Mouse (Mus musculus) midbrain, postnatal 0 days (tissue): ENCODE measurements around the gene Il27ra. TPM values are rescaled to one million over a fixed set of nuclear protein-coding genes. Genes with fewer than 3 reads are reported as not detected.

Experiments used
- ATAC-seq: fragments of 200-750 bp; cut with Nextera tagmentation; 2 replicates; pipeline ENCODE4 v1.8.0; 2017; ENCODE audit warnings: moderate number of reproducible peaks, mild to moderate bottlenecking, moderate TSS enrichment, moderate library complexity; ENCODE audit not compliant: low FRiP score
- DNase-seq: peaks from one replicate; pipeline ENCODE4 v3.0.0-alpha.2; 2015; ENCODE audit warnings: low spot score
- H3K27ac ChIP-seq: fragments of 300-500 bp; sonication (generic); 2 replicates; pipeline ENCODE4 v1.5.1; 2014; ENCODE audit warnings: low read depth, mild to moderate bottlenecking, low read length, mixed read lengths
- H3K27me3 ChIP-seq: fragments of 300-500 bp; sonication (generic); 2 replicates; pipeline ENCODE4 v1.6.1; 2014; ENCODE audit warnings: low read length, control low read depth, mixed read lengths; ENCODE audit not compliant: insufficient read depth
- H3K36me3 ChIP-seq: fragments of 300-500 bp; sonication (generic); 2 replicates; pipeline ENCODE4 v1.6.1; 2014; ENCODE audit warnings: low read length, control low read depth, mixed read lengths; ENCODE audit not compliant: insufficient read depth
- H3K4me1 ChIP-seq: fragments of 300-500 bp; sonication (generic); 2 replicates; pipeline ENCODE4 v1.6.1; 2014; ENCODE audit warnings: mild to moderate bottlenecking, control low read depth, antibody characterized with exemption, low read length, mixed read lengths; ENCODE audit not compliant: insufficient read depth
- H3K4me2 ChIP-seq: fragments of 300-500 bp; sonication (generic); 2 replicates; pipeline ENCODE4 v1.6.1; 2014; ENCODE audit warnings: low read depth, mild to moderate bottlenecking, low read length, mixed read lengths; ENCODE audit not compliant: poor library complexity, severe bottlenecking
- H3K4me3 ChIP-seq: fragments of 300-500 bp; sonication (generic); 2 replicates; pipeline ENCODE4 v1.5.1; 2014; ENCODE audit warnings: low read depth, mild to moderate bottlenecking, low read length, moderate library complexity
- H3K9ac ChIP-seq: fragments of 300-500 bp; sonication (generic); replicated peaks from 2 replicates; pipeline ENCODE4 v1.6.1; 2014; ENCODE audit warnings: mild to moderate bottlenecking, low read length, moderate library complexity, mixed read lengths; ENCODE audit not compliant: poor library complexity, severe bottlenecking
- H3K9me3 ChIP-seq: fragments of 300-500 bp; sonication (generic); 2 replicates; pipeline ENCODE4 v1.6.1; 2016; ENCODE audit warnings: low read length, control low read depth
- CTCF ChIP-seq: IDR thresholded peaks from 2 replicates; pipeline ENCODE4 v1.5.1; 2016; ENCODE audit warnings: antibody characterized with exemption, mild to moderate bottlenecking
- WGBS: fragments of 180-500 bp; shearing (Covaris S2); extraction: QIAGEN DNeasy Blood & Tissue Kit; methylation state at CpG from one replicate; pipeline ENCODE4 v1.1.7; 2014; 5-methylcytosine and 5-hydroxymethylcytosine counted together
- polyA plus RNA-seq: library from polyadenylated mRNA; unstranded; fragments of >200 nt; fragmentation: Nextera tagmentation; extraction: Ambion mirVana; gene quantifications from 2 replicates; pipeline ENCODE4 v1.2.1, GENCODE M21; 2015
- total RNA-seq: library from RNA; depleted of rRNA; stranded (reverse); fragments of >200 nt; gene quantifications from 2 replicates; pipeline ENCODE4 v1.2.3, GENCODE M21; 2014

Gene Il27ra
- total and polyA plus RNA-seq, 2 experiments from 2014 or later = 0.21 to 0.71 TPM

GRCm38 (mm10) chr8:84072321-84072720, 29.9 kb upstream of the Il27ra start:
- no peak overlapping the region for H3K9ac ChIP-seq
- peaks cover 26% of the 10 kb centered on the region for H3K36me3 ChIP-seq
- WGBS = 91% methylated on average over 10 of the region's 10 CpGs
- ATAC-seq (no peak), DNase-seq (no peak)
- H3K4me1 ChIP-seq = peaks cover 16% of the 10 kb centered on the region
- no peaks in the 10 kb centered on the region for H3K9me3 ChIP-seq
- H3K27ac ChIP-seq = 0 out of 2 replicates have a peak overlapping the region, but pooled peaks have one; percentile 33
- no peaks in the 10 kb centered on the region for H3K27me3 ChIP-seq
- H3K4me2 ChIP-seq = no peak overlapping the region
- no peak overlapping the region for H3K4me3 ChIP-seq
- no peak for TF ChIP-seq CTCF

- Histone ChIP-seq H3K27me3 (no peaks in the 10 kb centered on the region), H3K4me2 (no peak overlapping the region), H3K4me1 (peaks cover 16% of the 10 kb centered on the region), H3K27ac (no peak overlapping the region), H3K4me3 (no peak overlapping the region), H3K9ac (no peak overlapping the region), H3K36me3 (peaks cover 25% of the 10 kb centered on the region), H3K9me3 (no peaks in the 10 kb centered on the region)
- 73% methylated on average over 3 of the region's 3 CpGs for WGBS
- TF ChIP-seq CTCF = no peak
- no peak for DNase-seq
- ATAC-seq = no peak
These were observed 29.5 kb upstream of the Il27ra start for GRCm38 (mm10) chr8:84071921-84072320.

GRCm38 (mm10) chr8:84070667-84071066, 28.3 kb upstream of the Il27ra start:
- 71% methylated on average over 2 of the region's 2 CpGs for WGBS
- no peak for TF ChIP-seq CTCF
- H3K4me1 ChIP-seq = peaks cover 16% of the 10 kb centered on the region

GRCm38 (mm10) chr8:84070241-84070640, 27.9 kb upstream of the Il27ra start:
- Histone ChIP-seq H3K9ac (0 out of 2 replicates have a peak overlapping the region, but pooled peaks have one; percentile 29), H3K27me3 (no peaks in the 10 kb centered on the region)

More at GRCm38 (mm10) chr8:84070667-84071066, 28.3 kb upstream of the Il27ra start:
- H3K9me3 ChIP-seq = no peaks in the 10 kb centered on the region
- no peak overlapping the region for H3K4me3 ChIP-seq
- no peak overlapping the region for H3K9ac ChIP-seq
- no peaks in the 10 kb centered on the region for H3K27me3 ChIP-seq
- ATAC-seq (no peak), DNase-seq (peak; percentile 15)
- peak overlapping the region; percentile 43; the same call in 1 of the 2 replicates for H3K27ac ChIP-seq
- no peak overlapping the region for H3K4me2 ChIP-seq
- H3K36me3 ChIP-seq = peaks cover 14% of the 10 kb centered on the region

DNA sequence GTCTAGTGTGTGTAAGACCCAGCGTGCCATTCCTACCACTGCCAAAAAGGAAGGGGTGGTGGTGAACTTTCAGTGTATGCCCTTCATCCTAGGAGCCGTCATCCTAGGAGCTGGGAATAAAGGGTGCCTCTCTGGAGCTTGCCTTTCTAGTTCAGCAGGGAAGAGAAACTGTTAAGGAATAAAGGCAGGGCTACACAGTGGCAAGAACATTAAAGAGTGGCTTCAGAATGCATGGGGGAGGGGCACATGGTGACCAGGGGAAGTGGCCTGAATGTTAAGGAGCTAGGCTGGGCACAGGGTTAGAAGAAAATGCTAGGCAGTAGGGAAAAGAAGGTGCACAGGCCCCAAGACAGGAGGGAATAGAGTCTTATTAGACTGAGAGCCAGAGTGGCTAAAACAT, 27.4 kb upstream of the Il27ra start:
- Histone ChIP-seq H3K9ac (0 out of 2 replicates have a peak overlapping the region, but pooled peaks have one; percentile 29), H3K27ac (peak overlapping the region; percentile 43; the same call in 1 of the 2 replicates), H3K27me3 (no peaks in the 10 kb centered on the region), H3K4me3 (no peak overlapping the region), H3K4me2 (no peak overlapping the region), H3K36me3 (peaks cover 7% of the 10 kb centered on the region), H3K4me1 (peaks cover 16% of the 10 kb centered on the region), H3K9me3 (no peaks in the 10 kb centered on the region)
- no peak for TF ChIP-seq CTCF
- 45% methylated on average over 2 of the region's 2 CpGs for WGBS
- DNase-seq (peak; percentile 49), ATAC-seq (no peak)

More at GRCm38 (mm10) chr8:84070241-84070640, 27.9 kb upstream of the Il27ra start:
- H3K4me2 ChIP-seq = no peak overlapping the region
- H3K4me1 ChIP-seq = peaks cover 16% of the 10 kb centered on the region
- no peak overlapping the region for H3K4me3 ChIP-seq
- H3K36me3 ChIP-seq = peaks cover 10% of the 10 kb centered on the region
- TF ChIP-seq CTCF = no peak
- ATAC-seq (no peak), DNase-seq (no peak)
- peak overlapping the region; percentile 43; the same call in 1 of the 2 replicates for H3K27ac ChIP-seq
- H3K9me3 ChIP-seq = no peaks in the 10 kb centered on the region
- 85% methylated on average over 5 of the region's 5 CpGs for WGBS

- H3K27me3 ChIP-seq = no peaks in the 10 kb centered on the region
- no peak for ATAC-seq
- peaks cover 1% of the 10 kb centered on the region for H3K36me3 ChIP-seq
- H3K9me3 ChIP-seq = no peaks in the 10 kb centered on the region
- peak overlapping the region; percentile 19; the same call in 1 of the 2 replicates for H3K27ac ChIP-seq
- no peak for DNase-seq
- H3K4me1 ChIP-seq = peaks cover 16% of the 10 kb centered on the region
- H3K4me3 ChIP-seq = no peak overlapping the region
- no peak for TF ChIP-seq CTCF
- H3K4me2 ChIP-seq = no peak overlapping the region
- WGBS = 58% methylated on average over 1 of the region's 1 CpGs
- H3K9ac ChIP-seq = 0 out of 2 replicates have a peak overlapping the region, but pooled peaks have one; percentile 4
These were observed 26.8 kb upstream of the Il27ra start for GRCm38 (mm10) chr8:84069169-84069568.
